Comparison of ENCODE assay signal across 10 mouse cellular contexts in the genomic region with DNA sequence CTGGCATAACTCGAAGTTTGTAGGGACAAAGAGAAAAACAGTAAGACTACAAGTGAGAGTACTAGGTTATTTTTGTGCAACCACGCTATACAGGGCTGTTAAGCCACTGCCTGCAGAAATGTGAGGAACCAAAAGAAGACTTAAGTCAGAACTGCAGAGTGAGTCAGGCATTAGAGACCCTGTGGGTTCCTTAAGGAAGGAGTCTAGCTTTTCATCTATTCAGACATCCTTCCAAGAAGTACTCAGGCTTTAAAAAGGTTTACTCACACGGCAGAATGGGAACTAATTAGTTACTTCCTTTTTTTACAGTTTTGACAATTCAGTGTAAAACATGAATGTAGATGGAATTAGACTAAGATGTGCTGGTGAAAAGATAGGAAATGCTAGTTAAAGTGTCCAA. TPM values are rescaled to one million over a fixed set of nuclear protein-coding genes. Genes with fewer than 3 reads are reported as not detected.
DNase-seq lines count a peak whose midpoint lies in the region; ATAC-seq lines count a peak whose summit lies in the region.
"Had no signal": no experiment of that assay in that cellular context is flagged by ENCODE, and none has a peak within 500 bp of the region (broad histone marks: within the 10 kb centered on the region; RNA-seq: fewer than 3 reads in every experiment).

No protein-coding gene starts in this region.

- H3K27ac ChIP-seq in hindbrain, embryonic 15.5 days (replicated peaks), result no peak overlapping the region
- H3K27ac ChIP-seq in midbrain, embryonic 12.5 days (replicated peaks), result no peak overlapping the region

- peak; percentile 21 for DNase-seq in heart, adult 11 months
- DNase-seq in heart, postnatal 14 days, result no peak
- peak; percentile 17 for DNase-seq in NIH3T3 (ENCODE audit: low read depth)
- no peak for DNase-seq in spleen, postnatal 36 days (ENCODE audit: low spot score in 2 of 2)
- DNase-seq in cerebellum, adult 8-10 months, result no peak
- DNase-seq: thymus, postnatal 36 days had no signal

- H3K4me1 ChIP-seq in hindbrain, embryonic 15.5 days (replicated peaks), result peaks cover 55% of the 10 kb centered on the region
- peaks cover 58% of the 10 kb centered on the region for H3K4me1 ChIP-seq in midbrain, embryonic 12.5 days

- H3K4me3 ChIP-seq in hindbrain, embryonic 15.5 days, result peak overlapping the region; percentile 86
- H3K4me3 ChIP-seq in midbrain, embryonic 12.5 days, result peak overlapping the region; percentile 100

- 19% methylated on average over 3 of the region's 3 CpGs for WGBS in hindbrain, embryonic 15.5 days
- 24% methylated on average over 3 of the region's 3 CpGs for WGBS in midbrain, embryonic 12.5 days

- no peaks in the 10 kb centered on the region for H3K27me3 ChIP-seq in hindbrain, embryonic 15.5 days
- no peaks in the 10 kb centered on the region for H3K27me3 ChIP-seq in midbrain, embryonic 12.5 days

- peak overlapping the region; percentile 92; the same call in 1 of the 2 replicates for H3K9ac ChIP-seq in hindbrain, embryonic 15.5 days
- H3K9ac ChIP-seq in midbrain, embryonic 12.5 days (replicated peaks), result peak overlapping the region; percentile 99

- H3K36me3 ChIP-seq in hindbrain, embryonic 15.5 days, result no peaks in the 10 kb centered on the region
- peaks cover 7% of the 10 kb centered on the region for H3K36me3 ChIP-seq in midbrain, embryonic 12.5 days

- intact Hi-C loops in heart, postnatal 14 days (cut with DNase I), result loop anchor here (5.0 kb wide), 1 partner anchor 115 kb away; the partner anchor contains the start of gene Nelfa

- no peak for ATAC-seq in hindbrain, embryonic 15.5 days (ENCODE audit: low FRiP score, low read depth)
- no peak for ATAC-seq in midbrain, embryonic 12.5 days (ENCODE audit: low FRiP score, low read depth)
- no peak for ATAC-seq in frontal cortex, adult (ENCODE audit: low TSS enrichment)

- H3K9me3 ChIP-seq in hindbrain, embryonic 15.5 days, result no peaks in the 10 kb centered on the region
- H3K9me3 ChIP-seq in midbrain, embryonic 12.5 days, result no peaks in the 10 kb centered on the region
- H3K9me3 ChIP-seq: megakaryocyte, embryonic 14.5 days had no signal

- H3K4me2 ChIP-seq in hindbrain, embryonic 15.5 days, result peak overlapping the region; percentile 83
- H3K4me2 ChIP-seq in midbrain, embryonic 12.5 days (replicated peaks), result peak overlapping the region; percentile 75

RNA-seq across cellular contexts. Expression of gene Nsd2, which starts 1.9 kb away (rescaled TPM):
- 10 to 100 TPM; 27.5 to 43.7 TPM for total RNA-seq in heart, postnatal 14 days (2021)
- polyA plus RNA-seq in hindbrain, embryonic 15.5 days (2015; fragmentation: Nextera tagmentation; extraction: Ambion mirVana), result 67.4 and 77.9 TPM in 2 replicates
- 115 and 128 TPM in 2 replicates for polyA plus RNA-seq in midbrain, embryonic 12.5 days (2016; fragmentation: Nextera tagmentation; extraction: Ambion mirVana)

RNA-seq across cellular contexts. Expression of gene Letm1, which starts 39.8 kb away (rescaled TPM):
- 100 to 1,000 TPM; 148 to 169 TPM for total RNA-seq in heart, postnatal 14 days (2021)
- polyA plus RNA-seq in hindbrain, embryonic 15.5 days (2015; fragmentation: Nextera tagmentation; extraction: Ambion mirVana), result 72.8 and 76.7 TPM in 2 replicates
- polyA plus RNA-seq in midbrain, embryonic 12.5 days (2016; fragmentation: Nextera tagmentation; extraction: Ambion mirVana), result 49.0 and 54.2 TPM in 2 replicates

Comparison
In these comparisons a context has a peak if more than half of its experiments do, and no peak if none do; other contexts are left out.
1. DNase-seq: peak in heart, adult 11 months (single experiment) and NIH3T3 (single experiment); none in heart, postnatal 14 days (0 of 2), spleen, postnatal 36 days (0 of 2) and cerebellum, adult 8-10 months (single experiment).